In the genomic region with DNA sequence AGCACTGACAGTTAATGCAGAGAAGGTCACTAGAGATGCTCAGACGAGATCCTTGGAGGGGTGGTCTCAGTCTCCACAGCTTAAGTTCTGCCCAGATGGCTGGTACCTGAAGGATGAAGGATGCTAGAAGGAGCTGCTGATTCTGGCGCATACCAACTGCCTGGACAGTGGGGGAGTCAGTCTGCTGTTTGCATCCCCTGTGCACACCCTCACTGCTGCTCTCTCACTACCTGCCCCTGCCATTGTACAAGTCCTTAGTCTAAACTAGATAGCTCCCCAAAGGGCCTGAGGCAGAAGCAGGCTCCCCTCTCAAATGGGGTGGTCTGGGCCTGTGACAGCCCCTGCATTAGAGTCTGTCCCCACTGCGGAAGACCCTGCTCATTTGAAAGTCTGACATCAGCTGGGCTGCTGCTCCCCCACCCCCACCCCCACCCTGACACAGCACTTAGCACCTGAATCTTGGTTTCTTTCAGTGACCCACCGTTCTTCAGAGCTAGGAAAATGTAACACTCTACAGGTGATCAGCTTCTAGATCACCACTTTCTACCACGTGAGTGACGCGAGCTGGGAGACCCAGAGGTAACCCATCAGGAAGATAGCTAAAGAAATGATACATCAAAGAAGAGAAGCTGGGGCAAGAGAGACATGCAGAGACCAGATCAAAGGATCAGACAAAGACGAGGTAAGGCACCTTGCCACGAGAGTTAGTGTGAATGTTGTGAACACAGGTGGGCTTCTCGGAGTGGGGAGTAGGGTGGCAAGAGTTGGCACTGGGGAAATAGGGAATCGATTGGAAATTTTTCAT, we compare ENCODE assay signal across 8 mouse cellular contexts. TPM values are rescaled to one million over a fixed set of nuclear protein-coding genes. Genes with fewer than 3 reads are reported as not detected.
A peak's percentile ranks its signal among the peaks of the same experiment; 100 is the strongest.
DNase-seq lines count a peak whose midpoint lies in the region; ATAC-seq lines count a peak whose summit lies in the region.

Gene Gng3, minus strand, starts transcription at position 92 of the 805 bp plus-strand sequence.

- H3K4me1 ChIP-seq in hindbrain, embryonic 16.5 days (ENCODE audit: control insufficient read depth, insufficient read depth, low read depth, low read length) = peaks cover 12% of the 10 kb centered on the region
- peaks cover 32% of the 10 kb centered on the region for H3K4me1 ChIP-seq in limb, embryonic 15.5 days

- H3K9ac ChIP-seq in hindbrain, embryonic 16.5 days (ENCODE audit: low read depth, low read length) = peak within 1 kb of the TSS; percentile 75
- 0 out of 2 replicates have a peak within 1 kb of the TSS, but pooled peaks have one; percentile 64 for H3K9ac ChIP-seq in limb, embryonic 15.5 days

- H3K27me3 ChIP-seq in hindbrain, embryonic 16.5 days (replicated peaks; ENCODE audit: control insufficient read depth, insufficient read depth, low read length) = no peaks in the 10 kb centered on the region
- no peaks in the 10 kb centered on the region for H3K27me3 ChIP-seq in limb, embryonic 15.5 days

- peak within 1 kb of the TSS; percentile 89 for H3K4me2 ChIP-seq in hindbrain, embryonic 16.5 days (ENCODE audit: low read length)
- H3K4me2 ChIP-seq in limb, embryonic 15.5 days = peak within 1 kb of the TSS; percentile 80

- DNase-seq in adrenal gland, adult (ENCODE audit: inconsistent age in 2 of 2, low spot score in 1 of 2) = peak; percentile 35 to 59
- DNase-seq in adrenal gland, postnatal 36 days = no peak
- DNase-seq in A20 (ENCODE audit: low read depth, low spot score) = peak; percentile 93
- DNase-seq in embryo, embryonic 11 days = peak; percentile 57
- peak; percentile 78 for DNase-seq in right cerebral cortex, postnatal 14 days
- no peak for DNase-seq in yolk sac, embryonic 10.5 days (ENCODE audit: low spot score)

- peak within 1 kb of the TSS; percentile 55 for H3K4me3 ChIP-seq in hindbrain, embryonic 16.5 days (ENCODE audit: low read length)
- H3K4me3 ChIP-seq in limb, embryonic 15.5 days = peak within 1 kb of the TSS; percentile 57

- peak within 1 kb of the TSS; percentile 97 for H3K27ac ChIP-seq in hindbrain, embryonic 16.5 days (ENCODE audit: low read depth, low read length)
- peak within 1 kb of the TSS; percentile 98 for H3K27ac ChIP-seq in limb, embryonic 15.5 days

- ATAC-seq in hindbrain, embryonic 16.5 days = peak; percentile 91
- no peak for ATAC-seq in limb, embryonic 15.5 days (ENCODE audit: insufficient number of reproducible peaks, low FRiP score, low TSS enrichment, low read depth)

- peaks cover 11% of the 10 kb centered on the region for H3K36me3 ChIP-seq in hindbrain, embryonic 16.5 days (ENCODE audit: control insufficient read depth, insufficient read depth, low read length)
- peaks cover 23% of the 10 kb centered on the region for H3K36me3 ChIP-seq in limb, embryonic 15.5 days

- 23% methylated on average over 11 of the region's 11 CpGs for WGBS in hindbrain, embryonic 16.5 days
- WGBS in limb, embryonic 15.5 days = 59% methylated on average over 11 of the region's 11 CpGs

- no peaks in the 10 kb centered on the region for H3K9me3 ChIP-seq in hindbrain, embryonic 16.5 days (ENCODE audit: control insufficient read depth, low read length)
- H3K9me3 ChIP-seq in limb, embryonic 15.5 days = no peaks in the 10 kb centered on the region

RNA-seq across cellular contexts. Expression of gene Gng3, which starts in this region (rescaled TPM):
- 1 to 10 TPM; 5.2 to 5.4 TPM for total RNA-seq in adrenal gland, postnatal 36 days (2021)
- polyA plus RNA-seq in hindbrain, embryonic 16.5 days (2015; fragmentation: Nextera tagmentation; extraction: Ambion mirVana) = 477 and 526 TPM in 2 replicates
- polyA plus RNA-seq in limb, embryonic 15.5 days (2015; fragmentation: Nextera tagmentation; extraction: Ambion mirVana) = 2.0 and 3.0 TPM in 2 replicates

Comparison
In these comparisons a context has a peak if more than half of its experiments do, and no peak if none do; other contexts are left out.
1. RNA of gene Gng3 (polyA plus RNA-seq): 477 to 526 TPM in hindbrain, embryonic 16.5 days; 2.0 to 3.0 TPM in limb, embryonic 15.5 days; every median in the first group is over 100 times any median in the second.
2. DNase-seq: peak in adrenal gland, adult (2 of 2), A20 (single experiment), embryo, embryonic 11 days (single experiment) and right cerebral cortex, postnatal 14 days (single experiment); none in adrenal gland, postnatal 36 days (0 of 2) and yolk sac, embryonic 10.5 days (single experiment).